Mouse (Mus musculus) hindbrain, embryonic 15.5 days (tissue): ENCODE measurements around the gene Plcb1. TPM values are rescaled to one million over a fixed set of nuclear protein-coding genes. Genes with fewer than 3 reads are reported as not detected.

Source experiments
- ATAC-seq: fragments of 200-750 bp; cut with Nextera tagmentation; 2 replicates; pipeline ENCODE4 v1.8.0; 2017; ENCODE audit warnings: low read depth, moderate number of reproducible peaks, moderate TSS enrichment; ENCODE audit not compliant: low FRiP score
- H3K27ac ChIP-seq: fragments of 300-500 bp; sonication (generic); replicated peaks from 2 replicates; pipeline ENCODE4 v1.5.1; 2015; ENCODE audit warnings: mild to moderate bottlenecking, inconsistent platforms
- H3K27me3 ChIP-seq: fragments of 300-500 bp; sonication (generic); 2 replicates; pipeline ENCODE4 v1.6.1; 2015; ENCODE audit warnings: control low read depth, inconsistent platforms
- H3K36me3 ChIP-seq: fragments of 300-500 bp; sonication (generic); 2 replicates; pipeline ENCODE4 v1.6.1; 2015; ENCODE audit warnings: control low read depth, inconsistent platforms
- H3K4me1 ChIP-seq: fragments of 300-500 bp; sonication (generic); replicated peaks from 2 replicates; pipeline ENCODE4 v1.6.1; 2015; ENCODE audit warnings: control low read depth, inconsistent platforms
- H3K4me2 ChIP-seq: fragments of 300-500 bp; sonication (generic); 2 replicates; pipeline ENCODE4 v1.6.1; 2015; ENCODE audit warnings: moderate library complexity, mild to moderate bottlenecking, inconsistent platforms
- H3K4me3 ChIP-seq: fragments of 300-500 bp; sonication (generic); 2 replicates; pipeline ENCODE4 v1.5.1; 2015; ENCODE audit warnings: mild to moderate bottlenecking, inconsistent platforms
- H3K9ac ChIP-seq: fragments of 300-500 bp; sonication (generic); 2 replicates; pipeline ENCODE4 v1.6.1; 2015; ENCODE audit warnings: inconsistent platforms
- H3K9me3 ChIP-seq: fragments of 300-500 bp; sonication (generic); 2 replicates; pipeline ENCODE4 v1.6.1; 2016; ENCODE audit warnings: control low read depth, inconsistent platforms
- WGBS: fragments of 180-500 bp; shearing (Covaris S2); methylation state at CpG from one replicate; pipeline ENCODE4 v1.1.7; 2015; 5-methylcytosine and 5-hydroxymethylcytosine counted together
- polyA plus RNA-seq: library from polyadenylated mRNA; unstranded; fragments of >200 nt; fragmentation: Nextera tagmentation; extraction: Ambion mirVana; gene quantifications from 2 replicates; pipeline ENCODE4 v1.2.1, GENCODE M21; 2015

Plcb1 gene
- polyA plus RNA-seq, 1 experiment from 2014 or later: 53.3 TPM

- Histone ChIP-seq H3K4me2 (no peak overlapping the region), H3K9me3 (no peaks in the 10 kb centered on the region), H3K9ac (no peak overlapping the region), H3K27ac (no peak overlapping the region), H3K36me3 (no peaks in the 10 kb centered on the region), H3K4me3 (no peak overlapping the region), H3K4me1 (no peaks in the 10 kb centered on the region), H3K27me3 (no peaks in the 10 kb centered on the region)
- no peak for ATAC-seq
- 62% methylated on average over 6 of the region's 6 CpGs for WGBS
Observed at GRCm38 (mm10) chr2:134844391-134845238, 58.7 kb downstream of the Plcb1 start.

- no peak for ATAC-seq
- Histone ChIP-seq H3K36me3 (no peaks in the 10 kb centered on the region), H3K27me3 (no peaks in the 10 kb centered on the region), H3K9ac (no peak overlapping the region), H3K4me1 (no peaks in the 10 kb centered on the region), H3K4me3 (no peak overlapping the region), H3K27ac (no peak overlapping the region), H3K9me3 (no peaks in the 10 kb centered on the region), H3K4me2 (no peak overlapping the region)
- WGBS: 70% methylated on average over 3 of the region's 3 CpGs
Observed at GRCm38 (mm10) chr2:134845239-134845738, 59.4 kb downstream of the Plcb1 start.

GRCm38 (mm10) chr2:134846555-134846954, 60.7 kb downstream of the Plcb1 start:
- no peak overlapping the region for H3K4me2 ChIP-seq
- no peak overlapping the region for H3K4me3 ChIP-seq
- no peaks in the 10 kb centered on the region for H3K9me3 ChIP-seq
- H3K27ac ChIP-seq: no peak overlapping the region
- H3K9ac ChIP-seq: no peak overlapping the region
- no peaks in the 10 kb centered on the region for H3K27me3 ChIP-seq
- no peak for ATAC-seq
- no peaks in the 10 kb centered on the region for H3K4me1 ChIP-seq
- H3K36me3 ChIP-seq: no peaks in the 10 kb centered on the region
- 89% methylated on average over 3 of the region's 3 CpGs for WGBS

- WGBS: 75% methylated on average over 13 of the region's 13 CpGs
- no peak overlapping the region for H3K4me3 ChIP-seq
- H3K9me3 ChIP-seq: no peaks in the 10 kb centered on the region
- H3K4me2 ChIP-seq: no peak overlapping the region
- no peaks in the 10 kb centered on the region for H3K27me3 ChIP-seq
- 0 out of 2 replicates have a peak, but pooled peaks cover 4% of the 10 kb centered on the region for H3K4me1 ChIP-seq
- no peak for ATAC-seq
- no peak overlapping the region for H3K27ac ChIP-seq
- H3K36me3 ChIP-seq: no peaks in the 10 kb centered on the region
- no peak overlapping the region for H3K9ac ChIP-seq
Observed at GRCm38 (mm10) chr2:134851189-134852171, 65.6 kb downstream of the Plcb1 start.

GRCm38 (mm10) chr2:134856239-134856638, 70.4 kb downstream of the Plcb1 start:
- H3K4me2 ChIP-seq: no peak overlapping the region

GRCm38 (mm10) chr2:134856691-134857090, 70.8 kb downstream of the Plcb1 start:
- no peaks in the 10 kb centered on the region for H3K36me3 ChIP-seq
- peaks cover 11% of the 10 kb centered on the region; the same call in 1 of the 2 replicates for H3K4me1 ChIP-seq
- H3K9ac ChIP-seq: no peak overlapping the region
- no peak overlapping the region for H3K27ac ChIP-seq
- no peak for ATAC-seq
- 13% methylated on average over 2 of the region's 2 CpGs for WGBS
- H3K27me3 ChIP-seq: no peaks in the 10 kb centered on the region
- H3K9me3 ChIP-seq: no peaks in the 10 kb centered on the region
- H3K4me3 ChIP-seq: no peak overlapping the region
- no peak overlapping the region for H3K4me2 ChIP-seq

More at GRCm38 (mm10) chr2:134856239-134856638, 70.4 kb downstream of the Plcb1 start:
- no peak overlapping the region for H3K27ac ChIP-seq
- no peak for ATAC-seq
- no peaks in the 10 kb centered on the region for H3K27me3 ChIP-seq
- H3K36me3 ChIP-seq: no peaks in the 10 kb centered on the region
- no peaks in the 10 kb centered on the region for H3K9me3 ChIP-seq
- H3K9ac ChIP-seq: no peak overlapping the region
- H3K4me1 ChIP-seq: peaks cover 11% of the 10 kb centered on the region; the same call in 1 of the 2 replicates
- no peak overlapping the region for H3K4me3 ChIP-seq

GRCm38 (mm10) chr2:134864985-134865645, 79.2 kb downstream of the Plcb1 start:
- H3K36me3 ChIP-seq: no peaks in the 10 kb centered on the region
- H3K9ac ChIP-seq: no peak overlapping the region
- H3K4me2 ChIP-seq: no peak overlapping the region
- H3K27ac ChIP-seq: no peak overlapping the region
- H3K4me1 ChIP-seq: no peaks in the 10 kb centered on the region
- 72% methylated on average over 7 of the region's 7 CpGs for WGBS
- H3K9me3 ChIP-seq: no peaks in the 10 kb centered on the region
- no peak for ATAC-seq
- H3K27me3 ChIP-seq: no peaks in the 10 kb centered on the region
- no peak overlapping the region for H3K4me3 ChIP-seq

GRCm38 (mm10) chr2:134867381-134867780, 81.5 kb downstream of the Plcb1 start:
- no peak overlapping the region for H3K9ac ChIP-seq
- H3K4me1 ChIP-seq: peaks cover 8% of the 10 kb centered on the region; the same call in 1 of the 2 replicates
- H3K36me3 ChIP-seq: no peaks in the 10 kb centered on the region
- no peaks in the 10 kb centered on the region for H3K27me3 ChIP-seq
- H3K4me2 ChIP-seq: no peak overlapping the region
- H3K27ac ChIP-seq: no peak overlapping the region
- 84% methylated on average over 6 of the region's 6 CpGs for WGBS
- no peak overlapping the region for H3K4me3 ChIP-seq
- no peak for ATAC-seq
- H3K9me3 ChIP-seq: no peaks in the 10 kb centered on the region

GRCm38 (mm10) chr2:134871692-134872489, 86.0 kb downstream of the Plcb1 start:
- ATAC-seq: no peak
- WGBS: 41% methylated on average over 9 of the region's 9 CpGs
- Histone ChIP-seq H3K27me3 (no peaks in the 10 kb centered on the region), H3K4me2 (no peak overlapping the region), H3K9me3 (no peaks in the 10 kb centered on the region), H3K27ac (peak overlapping the region; percentile 31; the same call in 1 of the 2 replicates), H3K36me3 (no peaks in the 10 kb centered on the region), H3K4me1 (peaks cover 10% of the 10 kb centered on the region; the same call in 1 of the 2 replicates), H3K9ac (no peak overlapping the region), H3K4me3 (no peak overlapping the region)

- Histone ChIP-seq H3K9me3 (no peaks in the 10 kb centered on the region), H3K4me2 (no peak overlapping the region), H3K27me3 (no peaks in the 10 kb centered on the region), H3K36me3 (no peaks in the 10 kb centered on the region), H3K9ac (no peak overlapping the region), H3K4me1 (peaks cover 10% of the 10 kb centered on the region; the same call in 1 of the 2 replicates), H3K27ac (peak overlapping the region; percentile 31; the same call in 1 of the 2 replicates), H3K4me3 (no peak overlapping the region)
- no peak for ATAC-seq
Observed at GRCm38 (mm10) chr2:134872490-134872781, 86.6 kb downstream of the Plcb1 start.

- no peaks in the 10 kb centered on the region for H3K27me3 ChIP-seq
- no peaks in the 10 kb centered on the region for H3K9me3 ChIP-seq
- no peak overlapping the region for H3K9ac ChIP-seq
- no peak for ATAC-seq
- WGBS: 88% methylated on average over 4 of the region's 4 CpGs
- peaks cover 4% of the 10 kb centered on the region; the same call in 1 of the 2 replicates for H3K4me1 ChIP-seq
- H3K36me3 ChIP-seq: no peaks in the 10 kb centered on the region
- H3K4me2 ChIP-seq: no peak overlapping the region
- H3K27ac ChIP-seq: no peak overlapping the region
- no peak overlapping the region for H3K4me3 ChIP-seq
Observed at GRCm38 (mm10) chr2:134877148-134877547, 91.3 kb downstream of the Plcb1 start.
